Mouse (Mus musculus): ENCODE measurements around the gene Hivep3.

Hivep3 gene

DNA sequence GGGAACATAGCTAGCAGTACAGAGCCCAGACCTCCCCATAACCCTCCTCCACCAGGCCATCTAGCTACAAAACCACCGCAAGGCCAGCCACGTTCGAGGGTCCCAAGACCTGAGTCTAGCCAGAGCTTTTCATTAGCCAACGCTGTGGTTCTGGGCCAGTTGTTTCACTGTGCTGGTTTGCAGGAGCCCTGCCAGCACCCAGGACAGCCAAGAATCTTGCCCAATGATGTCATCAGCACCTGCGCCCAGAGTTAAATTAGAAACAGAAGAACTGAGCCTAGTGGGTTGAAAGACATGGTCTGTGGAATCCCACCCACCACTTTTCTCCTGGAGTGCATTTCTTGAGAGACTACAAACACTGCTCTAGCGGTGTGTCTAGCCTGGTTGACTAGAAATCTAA is 392.5 kb downstream of the Hivep3 start:
- DNase-seq, result no peak

DNA sequence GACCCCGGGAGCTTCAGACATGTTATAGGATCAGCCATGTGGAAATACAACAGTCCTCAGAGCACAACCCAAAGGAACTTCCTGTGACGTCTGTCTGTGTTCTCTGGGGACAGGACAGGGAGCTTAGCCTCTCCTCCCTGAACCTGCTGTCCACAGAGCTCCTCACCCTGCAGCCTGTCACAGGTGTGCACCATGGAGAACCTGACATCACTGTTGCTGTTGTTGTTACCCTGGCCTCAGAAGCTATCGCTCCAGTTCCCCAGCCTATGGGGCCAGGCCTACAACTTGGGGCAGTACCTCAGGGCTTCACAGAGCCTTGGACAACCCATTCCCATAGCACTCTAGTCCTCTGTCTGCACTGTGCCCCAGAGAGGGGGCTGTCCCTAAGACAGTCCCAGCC is 393.7 kb downstream of the Hivep3 start:
- no peak for DNase-seq

DNA sequence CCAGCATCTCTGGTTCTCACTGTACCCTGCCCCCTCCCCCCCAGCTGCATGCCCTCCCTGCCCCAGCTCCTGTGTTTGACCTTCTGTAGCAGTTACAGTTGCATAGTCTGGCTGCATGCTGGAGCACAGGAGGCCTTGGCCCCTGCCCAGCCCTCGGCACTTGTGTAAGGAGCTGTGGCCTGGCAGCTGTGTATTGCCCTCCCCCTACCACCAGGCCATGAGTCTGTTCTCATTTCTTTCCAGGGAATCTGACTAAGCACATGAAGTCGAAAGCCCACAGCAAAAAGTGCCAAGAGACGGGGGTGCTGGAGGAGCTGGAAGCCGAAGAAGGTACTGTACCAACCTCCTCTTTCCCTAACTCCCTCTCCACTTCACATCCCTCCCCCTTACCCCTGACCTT is 394.4 kb downstream of the Hivep3 start:
- peak; percentile 51 for DNase-seq

DNA sequence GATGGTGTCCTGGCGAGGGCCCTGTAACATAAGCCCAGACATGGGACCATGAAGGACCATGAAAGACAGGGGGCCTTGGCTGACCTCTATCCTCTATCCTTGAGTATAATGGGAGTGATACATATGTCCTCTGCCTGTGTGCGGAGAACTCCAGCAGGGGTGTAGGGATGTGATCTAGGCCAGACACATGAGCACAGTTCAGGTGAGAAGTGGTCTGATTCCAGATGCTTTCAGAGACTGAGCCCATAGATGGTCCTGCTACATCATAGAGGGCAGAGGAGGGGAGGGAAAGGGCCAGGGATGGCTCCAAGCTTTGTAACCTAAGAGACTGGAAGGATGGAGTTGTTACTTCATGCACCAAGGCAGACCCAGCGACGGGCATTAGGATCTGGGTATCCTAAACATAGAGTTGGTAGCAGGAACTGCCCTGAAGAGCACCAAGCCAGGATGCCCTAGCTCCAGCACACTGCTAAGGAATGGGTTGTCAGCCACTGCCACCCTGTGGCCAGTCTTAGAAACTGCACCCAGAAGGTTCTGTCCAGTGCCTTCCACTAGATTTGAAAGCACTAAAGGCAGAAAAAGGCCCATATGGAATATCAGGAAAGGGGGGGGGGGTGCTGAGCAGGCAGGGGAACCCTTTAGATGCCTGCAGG is 395.8 kb downstream of the Hivep3 start:
- DNase-seq, result peak; percentile 63

DNA sequence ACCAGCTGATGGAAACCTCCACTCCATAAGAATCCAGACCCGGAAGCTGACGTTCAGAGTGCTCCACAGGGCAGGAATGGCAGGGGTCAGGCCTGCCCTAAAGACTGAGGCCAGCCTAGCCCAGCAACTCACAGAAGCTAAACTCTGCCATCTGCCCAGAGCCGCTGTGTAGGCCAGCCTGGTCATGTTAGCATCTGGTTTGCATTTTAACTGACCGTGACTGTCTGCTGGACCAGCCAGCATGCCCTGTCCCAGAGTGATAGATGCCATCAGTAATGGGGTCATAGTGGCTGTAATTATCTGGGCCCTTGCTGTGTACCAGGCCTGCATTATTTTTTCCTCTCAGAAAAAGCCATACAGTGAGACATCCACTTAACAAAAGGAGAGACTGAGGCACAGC is 397.3 kb downstream of the Hivep3 start:
- DNase-seq, result no peak

DNA sequence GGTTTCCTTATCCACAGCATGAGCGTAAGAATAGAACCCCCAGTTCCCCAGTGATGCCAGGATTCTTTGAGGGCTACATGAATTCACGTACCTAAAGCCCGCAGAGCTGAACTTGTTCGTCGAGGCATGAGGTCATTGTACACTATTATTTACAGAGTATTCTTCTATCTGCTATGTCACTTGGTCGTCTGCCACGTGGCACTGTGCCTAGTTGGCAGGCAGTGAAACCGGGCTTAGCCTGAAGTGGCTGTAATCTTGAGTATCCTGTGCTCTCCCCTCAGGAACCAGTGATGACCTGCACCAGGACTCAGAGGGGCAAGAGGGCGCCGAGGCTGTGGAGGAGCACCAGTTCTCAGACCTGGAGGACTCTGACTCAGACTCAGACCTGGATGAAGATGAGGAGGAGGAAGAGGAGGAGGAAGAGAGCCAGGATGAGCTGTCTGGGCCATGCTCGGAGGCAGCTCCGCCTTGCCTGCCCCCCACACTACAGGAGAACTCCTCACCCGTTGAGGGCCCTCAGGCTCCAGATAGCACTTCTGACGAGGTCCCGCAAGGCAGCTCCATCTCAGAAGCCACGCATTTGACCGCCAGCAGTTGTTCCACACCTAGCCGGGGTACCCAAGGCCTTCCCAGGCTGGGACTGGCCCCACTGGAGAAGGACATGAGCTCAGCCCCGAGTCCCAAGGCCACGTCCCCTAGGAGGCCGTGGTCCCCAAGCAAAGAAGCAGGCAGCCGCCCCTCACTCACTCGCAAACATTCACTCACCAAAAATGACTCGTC is 398.0 kb downstream of the Hivep3 start:
- DNase-seq, result peak; percentile 91

DNA sequence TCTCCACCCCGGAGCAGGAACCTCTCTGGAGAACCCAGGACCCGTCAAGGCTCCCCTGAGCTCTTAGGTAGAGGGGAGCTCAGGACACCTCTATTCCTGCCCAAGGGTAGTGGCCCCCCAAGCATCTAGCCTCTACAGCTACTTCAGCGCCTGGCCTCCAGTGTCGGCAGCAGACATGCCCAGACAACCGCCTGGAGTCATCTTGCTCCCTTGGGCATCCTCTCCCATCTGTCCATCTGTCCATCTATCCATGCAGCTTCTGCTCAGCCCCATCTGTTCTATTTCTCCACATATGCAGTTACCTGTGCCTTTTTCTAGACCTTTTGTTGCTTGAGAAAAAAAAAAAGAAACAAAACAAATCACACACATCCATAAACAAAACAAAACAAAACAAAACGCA is 400.6 kb downstream of the Hivep3 start:
- DNase-seq, result no peak

DNA sequence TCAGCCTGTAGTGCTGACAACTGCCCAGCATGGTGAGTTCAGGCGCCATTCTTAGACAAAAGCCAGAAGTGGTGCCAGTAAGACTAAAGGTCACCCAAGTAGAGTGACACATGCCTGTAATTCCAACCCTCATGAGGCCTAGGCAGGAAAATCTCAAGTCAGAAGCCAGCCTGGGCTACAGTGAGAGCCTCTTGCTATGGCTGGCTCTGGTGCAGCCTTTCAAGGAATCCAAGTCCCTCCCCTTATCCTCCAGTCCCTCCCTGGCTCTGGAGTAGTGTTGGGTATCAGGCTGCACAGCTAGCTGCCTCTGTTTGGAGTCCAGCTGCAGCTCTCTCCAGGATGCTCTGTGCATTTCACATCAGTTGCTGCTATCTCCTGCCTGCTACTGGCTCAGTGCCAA is 408.2 kb downstream of the Hivep3 start:
- no peak for DNase-seq

DNA sequence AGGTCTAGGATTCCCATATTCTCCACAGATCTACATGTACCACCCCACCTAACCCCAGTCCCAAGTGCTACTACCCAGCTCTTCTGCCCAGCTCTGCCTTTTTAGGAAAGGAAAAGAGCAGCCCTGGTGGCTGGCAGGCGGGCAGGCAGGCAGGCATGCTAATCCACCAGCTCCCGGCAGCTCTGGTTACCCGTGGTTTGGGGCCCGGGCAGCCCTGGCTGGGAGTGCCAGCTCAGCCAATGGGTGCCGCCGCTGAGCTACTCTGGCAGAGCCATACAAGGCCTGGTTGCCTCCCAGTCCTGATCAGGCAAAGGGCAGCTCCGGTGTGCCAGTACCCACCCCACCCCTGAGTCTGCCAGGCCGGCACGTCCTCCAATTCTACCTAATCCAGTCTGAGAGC is 409.3 kb downstream of the Hivep3 start:
- DNase-seq, result no peak

DNA sequence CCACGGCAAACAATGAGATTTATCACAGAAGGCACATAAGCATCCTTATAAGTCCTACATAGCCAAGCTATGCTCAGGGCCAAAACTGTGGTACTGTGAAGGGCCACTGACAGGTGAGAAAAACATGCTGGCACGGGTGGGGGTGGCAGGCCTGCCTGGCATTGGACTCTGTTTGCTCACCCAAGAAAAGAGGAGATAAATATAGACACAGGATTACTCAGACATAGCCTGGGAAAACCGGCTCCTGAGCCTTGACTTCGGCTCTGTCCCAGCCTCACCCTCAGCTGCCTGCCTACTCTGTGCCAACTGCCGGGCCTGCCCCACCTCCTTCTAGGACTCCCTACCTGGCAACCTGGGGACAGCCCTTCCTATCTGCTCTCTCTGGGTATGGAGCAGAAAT is 410.8 kb downstream of the Hivep3 start:
- peak; percentile 61 for DNase-seq

DNA sequence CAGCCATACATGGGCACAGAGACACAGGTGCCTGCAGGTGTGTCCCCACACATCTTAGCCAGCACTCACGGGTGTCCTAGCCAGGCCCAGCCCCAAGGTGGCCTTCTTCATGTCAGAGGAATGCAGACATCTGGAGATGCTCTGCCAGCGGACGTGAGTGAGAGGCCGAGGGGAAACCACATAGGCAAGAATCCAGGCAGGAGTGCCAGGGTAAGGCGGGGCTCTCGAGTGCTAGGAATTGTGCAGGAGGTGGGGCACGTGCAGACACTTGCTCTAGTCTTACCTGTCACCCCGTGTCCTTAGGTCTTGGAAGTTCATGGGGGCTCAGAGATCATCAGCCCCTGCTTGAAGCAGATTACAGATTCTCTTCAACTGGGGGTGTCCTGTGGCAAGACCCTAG is 412.3 kb downstream of the Hivep3 start:
- DNase-seq, result peak; percentile 70

DNA sequence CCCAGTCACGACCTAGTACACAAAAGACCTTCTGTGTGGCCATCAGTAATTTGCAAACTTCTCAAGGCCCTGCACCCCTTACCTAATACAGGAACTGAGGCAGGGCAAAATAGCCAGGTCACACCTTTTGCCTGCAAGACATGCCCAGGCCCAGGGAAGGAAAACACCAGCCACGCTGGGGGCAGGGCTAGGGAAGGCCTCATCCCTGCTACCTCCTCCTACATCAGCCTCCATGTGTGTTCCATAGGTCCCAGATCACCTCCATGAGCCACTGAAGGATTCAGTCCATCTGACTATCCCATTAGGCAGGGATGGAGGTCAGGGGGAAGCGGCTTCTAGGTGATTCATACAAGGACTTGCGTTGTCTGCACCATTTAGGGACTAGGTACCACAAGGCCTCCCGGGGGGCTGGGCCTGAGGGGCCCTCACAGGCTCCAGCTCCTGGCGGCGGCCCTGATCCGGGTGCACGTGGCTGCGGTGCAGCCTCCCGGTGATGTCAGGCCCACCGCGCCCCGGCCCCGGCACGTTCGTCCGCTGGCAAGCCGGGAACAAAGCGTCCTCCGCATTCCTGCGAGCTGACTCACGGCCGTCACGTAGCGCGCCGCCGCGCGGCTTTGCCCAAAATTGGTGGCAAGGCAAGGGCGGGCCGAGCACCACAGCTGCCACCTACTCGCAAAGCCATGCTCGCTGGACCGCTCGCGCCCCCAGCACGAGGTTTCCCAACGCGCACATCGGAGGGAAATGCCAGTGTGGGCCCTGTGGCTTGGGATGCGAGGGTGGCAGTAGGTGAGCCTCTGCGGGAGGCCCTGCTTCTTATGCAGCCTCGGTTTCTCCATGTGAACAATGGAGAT is 414.9 kb downstream of the Hivep3 start:
- peak; percentile 93 for DNase-seq

DNA sequence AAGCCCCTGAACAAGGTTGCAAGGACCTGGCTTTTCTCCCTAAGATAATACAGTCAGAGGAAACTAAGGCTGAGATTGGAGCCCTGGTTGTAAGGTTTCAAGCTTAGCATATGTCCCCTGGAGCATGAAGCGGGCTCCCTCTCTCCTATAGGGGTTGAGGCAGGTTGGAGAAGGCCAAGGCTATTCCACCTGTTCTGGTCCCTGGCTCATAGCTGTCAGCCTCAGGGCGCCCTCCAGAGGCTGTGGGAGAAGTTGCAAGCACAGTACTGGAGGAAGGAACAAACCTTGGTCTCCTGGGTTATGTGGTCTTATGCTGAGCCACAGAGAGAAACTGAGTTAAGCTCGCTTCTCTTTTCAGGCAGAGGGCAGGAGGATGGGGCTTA is 415.5 kb downstream of the Hivep3 start:
- DNase-seq, result no peak

DNA sequence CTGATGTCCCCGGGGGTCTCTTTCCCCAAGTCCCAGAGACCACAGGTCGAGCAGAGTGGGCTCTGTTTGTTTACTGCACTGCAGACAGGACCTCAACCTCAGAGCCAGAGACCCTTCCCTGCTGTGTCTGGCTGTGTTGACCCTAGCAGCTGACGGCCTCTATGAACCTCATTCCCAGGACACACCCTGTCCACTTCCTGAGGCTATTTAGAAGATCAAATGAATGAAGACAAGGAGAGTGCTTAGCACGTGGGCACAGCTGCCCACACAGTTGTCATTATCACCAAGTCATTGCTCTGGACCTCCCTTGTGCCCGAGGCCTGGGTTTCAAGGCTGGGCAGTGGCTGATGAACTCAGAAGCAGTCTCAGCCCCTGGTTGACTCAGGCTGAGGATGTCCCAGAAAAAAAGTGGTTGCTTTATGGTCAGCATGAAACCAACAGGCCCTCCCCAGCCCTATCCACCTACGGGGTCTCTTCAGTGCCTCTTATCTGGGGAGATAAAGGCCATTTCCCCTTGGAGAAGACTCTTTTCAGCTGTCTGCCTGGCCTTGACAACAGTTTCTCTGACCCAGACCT is 416.8 kb downstream of the Hivep3 start:
- no peak for DNase-seq

DNA sequence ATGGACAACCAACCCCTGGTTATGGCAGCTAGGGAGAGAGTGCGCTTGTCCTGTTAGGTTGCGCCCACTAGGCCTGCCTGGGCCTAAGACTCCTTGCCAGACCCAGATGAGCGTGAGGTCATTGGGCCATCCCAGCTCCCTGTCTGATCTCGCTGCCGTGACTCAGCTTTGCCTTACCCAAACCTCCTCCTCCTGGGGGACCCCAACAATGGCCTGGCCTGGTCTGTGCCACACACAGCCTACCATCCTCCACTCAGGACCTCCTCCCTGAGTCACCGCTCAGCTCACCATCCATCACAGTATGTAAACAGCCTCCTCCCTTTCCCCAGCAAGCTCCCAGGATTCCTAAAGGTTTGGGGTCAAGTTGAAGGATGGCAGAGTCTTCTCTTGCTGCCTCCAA is 418.3 kb downstream of the Hivep3 start:
- no peak for DNase-seq

DNA sequence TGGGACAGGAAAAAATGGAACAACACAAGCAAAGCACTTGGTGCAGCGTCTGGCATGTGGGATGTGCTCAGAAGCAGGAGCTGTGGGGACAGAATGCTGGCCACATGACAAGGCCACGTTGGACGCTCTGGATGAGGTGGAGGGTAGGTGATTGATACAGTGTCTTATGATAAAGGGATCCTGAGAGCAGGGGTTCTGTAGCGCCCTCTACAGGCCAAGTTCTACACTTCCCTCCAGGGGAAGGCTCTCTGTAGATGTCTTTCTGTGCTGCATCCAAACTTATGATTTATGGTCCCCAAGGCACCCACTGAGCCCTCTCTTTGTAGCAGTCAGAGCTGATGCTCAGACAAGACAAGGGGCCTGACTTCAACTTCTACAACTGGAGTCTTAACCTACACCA is 419.1 kb downstream of the Hivep3 start:
- no peak for DNase-seq

DNA sequence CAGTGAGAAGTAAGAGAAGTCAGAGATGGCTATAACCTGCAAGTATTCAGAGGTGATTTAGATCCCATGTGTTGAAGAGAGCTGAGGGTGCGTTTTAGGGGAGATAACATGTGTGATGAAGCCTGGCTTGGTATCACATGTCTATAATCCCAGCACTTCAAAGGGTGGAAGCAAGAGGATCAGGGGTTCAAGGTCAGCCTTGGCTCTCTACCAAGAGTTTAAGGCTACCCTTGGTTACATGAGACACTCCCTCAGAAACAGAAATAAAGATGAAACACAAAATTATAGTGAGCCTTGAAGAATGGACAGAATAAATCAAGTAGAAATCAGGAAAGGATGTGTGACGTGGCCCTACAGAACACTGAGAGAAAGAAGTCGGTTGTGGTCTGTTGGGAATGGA is 420.2 kb downstream of the Hivep3 start:
- no peak for DNase-seq

DNA sequence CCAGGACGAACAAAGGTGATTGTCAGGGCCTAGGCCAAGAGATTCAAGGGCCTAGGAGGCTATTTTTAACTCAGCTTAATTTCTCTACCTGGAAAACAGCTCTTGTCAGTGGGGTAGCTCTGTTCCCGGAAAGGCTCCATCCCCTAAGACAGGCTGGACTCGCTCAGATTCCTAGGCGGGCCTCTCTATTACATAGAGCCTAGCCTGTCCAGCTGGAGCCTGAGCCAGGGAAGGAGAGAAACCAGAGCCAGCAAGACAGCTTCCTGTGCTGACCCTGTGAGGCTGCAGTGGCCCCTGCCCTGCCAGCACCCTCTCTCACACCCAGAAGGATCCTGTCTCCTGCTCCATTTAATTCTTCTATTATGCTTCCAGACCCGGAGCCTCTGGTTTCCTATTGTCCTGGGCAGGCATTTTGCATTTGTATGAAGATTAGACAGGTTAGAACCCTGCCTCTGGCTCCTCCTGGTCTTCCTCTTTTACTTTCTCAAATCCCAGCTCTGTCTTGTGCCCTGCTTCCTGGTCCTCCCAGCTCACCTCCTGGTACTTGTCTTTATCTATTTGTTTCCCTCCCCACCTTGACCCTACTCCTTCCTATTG is 425.2 kb downstream of the Hivep3 start:
- DNase-seq, result no peak

DNA sequence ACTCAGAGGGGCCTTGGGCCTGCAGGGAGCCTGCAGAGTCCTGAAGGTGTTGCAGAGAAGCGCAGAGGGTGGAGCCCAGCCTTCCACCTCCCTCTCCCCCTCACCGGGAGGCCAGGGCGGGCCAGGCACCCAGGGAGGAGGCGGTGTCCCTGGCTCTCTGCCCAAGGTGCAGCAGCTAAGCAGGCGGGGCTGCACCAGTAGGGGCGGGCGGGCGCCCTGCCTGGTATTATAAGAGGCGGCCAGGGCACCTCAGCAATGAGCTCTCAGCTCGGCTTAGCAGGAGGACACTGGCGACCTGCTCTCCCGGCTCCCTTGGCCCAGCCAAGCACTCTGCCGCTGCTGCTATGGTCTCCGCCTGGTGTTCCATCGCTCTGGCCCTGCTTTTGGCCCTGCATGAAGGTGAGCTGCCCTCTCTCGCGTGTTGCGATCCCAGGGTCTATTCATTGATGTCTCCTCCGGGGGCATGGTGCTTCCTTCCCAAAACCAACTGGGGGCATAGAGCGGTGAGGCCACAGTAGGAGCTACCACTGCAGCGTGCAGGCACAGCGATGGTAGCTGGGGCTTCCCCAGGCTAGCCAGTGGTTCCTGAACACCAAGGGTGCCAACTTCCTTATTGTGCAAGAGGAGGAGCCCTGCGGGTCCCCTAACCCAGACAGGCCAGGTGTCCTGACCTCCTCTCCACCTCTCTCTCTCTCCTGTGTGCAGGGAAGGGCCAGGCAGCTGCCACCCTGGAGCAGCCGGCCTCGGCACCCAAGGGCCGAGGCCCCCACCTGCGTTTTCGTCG is 427.8 kb downstream of the Hivep3 start, which contains the start of gene Edn2:
Edn2 (plus strand) TSS at position 41 of the 784 bp plus-strand sequence.
- DNase-seq, result peak; percentile 92

DNA sequence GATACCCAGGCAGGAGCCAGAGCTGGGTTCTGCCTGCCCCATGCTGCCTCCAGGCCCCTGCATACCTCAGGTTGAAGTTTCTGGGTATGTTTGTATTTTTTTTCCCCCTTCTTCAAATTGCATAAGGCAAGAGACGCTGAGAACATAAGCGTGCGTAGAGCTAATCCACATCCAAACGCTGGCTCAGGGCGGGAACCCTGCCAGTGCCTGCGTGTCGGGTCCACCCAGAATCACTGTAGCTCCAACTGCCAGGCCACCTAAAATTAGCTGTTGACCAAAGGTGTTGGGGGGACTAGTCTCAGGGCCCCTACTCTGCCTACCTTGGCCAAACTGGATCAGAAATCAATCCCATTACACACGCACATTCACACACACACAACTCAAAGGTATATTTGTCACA is 429.0 kb downstream of the Hivep3 start:
- DNase-seq, result no peak

DNA sequence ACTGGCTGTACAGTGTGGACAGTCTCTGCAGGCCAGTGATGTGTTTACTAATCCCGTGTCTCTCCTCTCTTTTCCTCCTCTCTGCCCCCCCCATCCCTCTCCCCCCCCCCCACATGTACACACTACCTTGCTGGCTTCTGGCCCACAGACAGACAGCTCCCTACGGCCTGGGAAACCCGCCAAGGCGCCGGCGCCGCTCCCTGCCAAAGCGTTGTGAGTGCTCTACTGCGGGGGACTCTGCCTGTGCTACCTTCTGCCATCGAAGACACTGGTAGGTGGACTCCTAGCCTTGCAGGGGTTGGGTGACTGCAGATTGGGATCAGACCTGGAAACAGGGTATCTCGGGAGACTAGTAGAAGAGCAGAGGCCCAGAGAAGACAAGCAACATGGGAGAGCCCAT is 429.7 kb downstream of the Hivep3 start:
- peak; percentile 55 for DNase-seq

DNA sequence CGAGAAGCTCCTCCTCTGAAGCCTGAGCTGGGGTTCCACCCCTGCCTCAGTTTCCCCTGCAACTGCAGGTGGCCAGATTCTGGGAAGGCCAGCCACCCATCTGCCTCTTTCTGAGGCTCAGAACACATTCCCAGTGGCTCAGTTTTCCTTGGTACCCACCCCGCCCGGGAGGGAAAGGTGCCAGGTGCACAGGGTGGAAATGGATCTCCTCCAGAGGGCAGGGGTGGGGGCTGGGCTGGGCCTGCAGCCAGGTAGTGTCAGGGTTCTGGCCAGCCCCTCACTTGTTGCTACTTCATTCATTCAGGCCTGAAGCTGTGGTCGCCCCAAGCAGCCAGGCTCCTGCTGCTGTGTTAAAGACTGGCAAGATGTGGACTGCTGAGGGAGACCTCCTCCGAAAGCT is 430.7 kb downstream of the Hivep3 start:
- no peak for DNase-seq
